Mouse (Mus musculus): ENCODE results near the gene Ptprn2. TPM values are rescaled to one million over a fixed set of nuclear protein-coding genes. Genes with fewer than 3 reads are reported as not detected.

Ptprn2 gene
- polyA plus RNA-seq, 1 experiment from 2014 or later: 0.79 TPM

DNA sequence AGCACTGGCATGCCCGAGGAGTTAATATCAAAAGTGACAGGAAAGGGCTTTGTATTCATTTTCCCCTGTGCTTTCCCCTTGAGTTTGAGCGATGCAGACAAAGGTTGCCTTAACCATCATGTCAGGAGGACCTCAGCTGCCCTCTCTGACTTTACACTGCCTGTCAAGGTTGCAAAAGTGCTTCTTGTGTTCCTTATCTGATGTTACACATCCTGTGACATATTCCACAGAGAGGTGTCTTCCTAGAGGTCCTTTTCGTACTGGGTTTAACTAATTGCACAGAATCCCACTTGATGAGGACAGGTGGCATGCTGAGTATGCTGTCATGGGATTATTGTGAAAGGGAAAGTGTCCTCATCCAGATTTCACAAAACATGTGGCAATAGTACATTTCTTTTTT is 16.4 kb upstream of the Ptprn2 start:
- no peak for ATAC-seq (replicated peaks; ENCODE audit: insufficient number of reproducible peaks, low FRiP score, low TSS enrichment, low read depth)
- Histone ChIP-seq H3K4me2 (ENCODE audit: low read depth, low read length) (no peak overlapping the region), H3K9me3 (replicated peaks; ENCODE audit: control insufficient read depth, low read length) (no peaks in the 10 kb centered on the region), H3K27me3 (ENCODE audit: control insufficient read depth, insufficient read depth, low read length) (no peaks in the 10 kb centered on the region), H3K9ac (replicated peaks; ENCODE audit: low read length) (no peak overlapping the region), H3K4me1 (ENCODE audit: control insufficient read depth, insufficient read depth, low read length) (no peaks in the 10 kb centered on the region), H3K36me3 (replicated peaks; ENCODE audit: control insufficient read depth, insufficient read depth, low read depth, low read length) (no peaks in the 10 kb centered on the region), H3K27ac (replicated peaks; ENCODE audit: low read depth, low read length) (no peak overlapping the region), H3K4me3 (ENCODE audit: low read depth, low read length) (no peak overlapping the region)
- no peak for DNase-seq (ENCODE audit: low spot score)
- WGBS: 85% methylated on average over 3 of the region's 3 CpGs

- no peaks in the 10 kb centered on the region for H3K27me3 ChIP-seq (ENCODE audit: control insufficient read depth, insufficient read depth, low read length)
- ATAC-seq (replicated peaks; ENCODE audit: insufficient number of reproducible peaks, low FRiP score, low TSS enrichment, low read depth): no peak
- no peak overlapping the region for H3K4me3 ChIP-seq (ENCODE audit: low read depth, low read length)
- no peak for DNase-seq (ENCODE audit: low spot score)
- H3K36me3 ChIP-seq (replicated peaks; ENCODE audit: control insufficient read depth, insufficient read depth, low read depth, low read length): no peaks in the 10 kb centered on the region
- H3K4me1 ChIP-seq (ENCODE audit: control insufficient read depth, insufficient read depth, low read length): no peaks in the 10 kb centered on the region
- no peak overlapping the region for H3K4me2 ChIP-seq (ENCODE audit: low read depth, low read length)
- no peaks in the 10 kb centered on the region for H3K9me3 ChIP-seq (replicated peaks; ENCODE audit: control insufficient read depth, low read length)
- 85% methylated on average over 2 of the region's 2 CpGs for WGBS
- no peak overlapping the region for H3K27ac ChIP-seq (replicated peaks; ENCODE audit: low read depth, low read length)
- no peak overlapping the region for H3K9ac ChIP-seq (replicated peaks; ENCODE audit: low read length)
Measured at GRCm38 (mm10) chr12:116473264-116473663, 12.3 kb upstream of the Ptprn2 start.

DNA sequence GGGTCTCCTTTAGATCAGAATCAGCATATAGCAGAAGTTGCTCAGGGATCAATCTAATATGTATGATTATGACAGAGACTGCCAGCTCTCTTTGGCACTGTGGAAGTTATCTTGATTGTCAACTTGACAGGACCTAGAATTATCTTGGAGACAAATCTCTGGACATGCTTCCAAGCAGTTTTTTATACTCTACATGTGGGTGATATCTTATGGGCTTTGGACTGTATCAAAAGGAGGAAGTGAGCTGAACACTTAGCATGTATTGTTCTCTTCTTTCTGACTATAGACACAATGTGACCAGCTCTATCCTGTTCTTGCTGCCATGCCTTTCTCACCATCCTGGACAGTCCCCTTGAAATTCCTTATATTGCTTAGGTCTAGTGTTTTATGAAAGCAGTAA is 11.8 kb upstream of the Ptprn2 start:
- Histone ChIP-seq H3K4me2 (ENCODE audit: low read depth, low read length) (no peak overlapping the region), H3K36me3 (replicated peaks; ENCODE audit: control insufficient read depth, insufficient read depth, low read depth, low read length) (no peaks in the 10 kb centered on the region), H3K9me3 (replicated peaks; ENCODE audit: control insufficient read depth, low read length) (no peaks in the 10 kb centered on the region), H3K9ac (replicated peaks; ENCODE audit: low read length) (no peak overlapping the region), H3K4me3 (ENCODE audit: low read depth, low read length) (no peak overlapping the region), H3K27me3 (ENCODE audit: control insufficient read depth, insufficient read depth, low read length) (no peaks in the 10 kb centered on the region), H3K27ac (replicated peaks; ENCODE audit: low read depth, low read length) (no peak overlapping the region), H3K4me1 (ENCODE audit: control insufficient read depth, insufficient read depth, low read length) (no peaks in the 10 kb centered on the region)
- ATAC-seq (replicated peaks; ENCODE audit: insufficient number of reproducible peaks, low FRiP score, low TSS enrichment, low read depth) (no peak), DNase-seq (ENCODE audit: low spot score) (no peak)

- no peaks in the 10 kb centered on the region for H3K9me3 ChIP-seq (replicated peaks; ENCODE audit: control insufficient read depth, low read length)
- H3K4me2 ChIP-seq (ENCODE audit: low read depth, low read length): no peak overlapping the region
- ATAC-seq (replicated peaks; ENCODE audit: insufficient number of reproducible peaks, low FRiP score, low TSS enrichment, low read depth) (no peak), DNase-seq (ENCODE audit: low spot score) (no peak)
- no peak overlapping the region for H3K9ac ChIP-seq (replicated peaks; ENCODE audit: low read length)
- no peak overlapping the region for H3K4me3 ChIP-seq (ENCODE audit: low read depth, low read length)
- H3K4me1 ChIP-seq (ENCODE audit: control insufficient read depth, insufficient read depth, low read length): no peaks in the 10 kb centered on the region
- H3K36me3 ChIP-seq (replicated peaks; ENCODE audit: control insufficient read depth, insufficient read depth, low read depth, low read length): no peaks in the 10 kb centered on the region
- 79% methylated on average over 3 of the region's 3 CpGs for WGBS
- no peaks in the 10 kb centered on the region for H3K27me3 ChIP-seq (ENCODE audit: control insufficient read depth, insufficient read depth, low read length)
- no peak overlapping the region for H3K27ac ChIP-seq (replicated peaks; ENCODE audit: low read depth, low read length)
Measured at GRCm38 (mm10) chr12:116474676-116475075, 10.8 kb upstream of the Ptprn2 start.

- Histone ChIP-seq H3K4me3 (ENCODE audit: low read depth, low read length) (no peak overlapping the region), H3K9ac (replicated peaks; ENCODE audit: low read length) (no peak overlapping the region), H3K27ac (replicated peaks; ENCODE audit: low read depth, low read length) (no peak overlapping the region), H3K9me3 (replicated peaks; ENCODE audit: control insufficient read depth, low read length) (no peaks in the 10 kb centered on the region), H3K36me3 (replicated peaks; ENCODE audit: control insufficient read depth, insufficient read depth, low read depth, low read length) (no peaks in the 10 kb centered on the region), H3K4me1 (ENCODE audit: control insufficient read depth, insufficient read depth, low read length) (no peaks in the 10 kb centered on the region), H3K27me3 (ENCODE audit: control insufficient read depth, insufficient read depth, low read length) (no peaks in the 10 kb centered on the region), H3K4me2 (ENCODE audit: low read depth, low read length) (no peak overlapping the region)
- no peak for DNase-seq (ENCODE audit: low spot score)
- WGBS: 54% methylated on average over 1 of the region's 1 CpGs
- no peak for ATAC-seq (replicated peaks; ENCODE audit: insufficient number of reproducible peaks, low FRiP score, low TSS enrichment, low read depth)
Measured at GRCm38 (mm10) chr12:116478771-116479170, 6.7 kb upstream of the Ptprn2 start.

DNA sequence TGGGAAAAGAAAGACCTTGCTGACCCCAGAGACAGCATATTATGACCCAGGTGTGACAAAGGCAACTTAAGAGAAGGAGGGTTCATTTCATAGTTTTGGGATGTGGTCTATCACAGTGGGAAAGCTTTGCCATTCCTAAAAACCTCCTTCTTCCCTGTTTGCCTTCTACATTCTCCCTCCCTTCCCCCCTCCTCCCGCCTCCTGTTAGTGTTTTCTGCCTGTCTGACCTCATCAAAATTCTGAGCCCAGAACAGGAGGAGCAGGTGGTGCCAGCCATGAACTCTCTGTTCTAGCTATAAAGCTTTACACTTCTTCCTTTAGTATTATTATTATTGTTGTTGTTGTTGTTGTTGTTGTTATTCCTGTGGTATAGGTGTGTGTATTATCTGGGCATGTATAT is 3.6 kb upstream of the Ptprn2 start:
- WGBS: 64% methylated on average over 1 of the region's 1 CpGs
- H3K9me3 ChIP-seq (replicated peaks; ENCODE audit: control insufficient read depth, low read length): no peaks in the 10 kb centered on the region

DNA sequence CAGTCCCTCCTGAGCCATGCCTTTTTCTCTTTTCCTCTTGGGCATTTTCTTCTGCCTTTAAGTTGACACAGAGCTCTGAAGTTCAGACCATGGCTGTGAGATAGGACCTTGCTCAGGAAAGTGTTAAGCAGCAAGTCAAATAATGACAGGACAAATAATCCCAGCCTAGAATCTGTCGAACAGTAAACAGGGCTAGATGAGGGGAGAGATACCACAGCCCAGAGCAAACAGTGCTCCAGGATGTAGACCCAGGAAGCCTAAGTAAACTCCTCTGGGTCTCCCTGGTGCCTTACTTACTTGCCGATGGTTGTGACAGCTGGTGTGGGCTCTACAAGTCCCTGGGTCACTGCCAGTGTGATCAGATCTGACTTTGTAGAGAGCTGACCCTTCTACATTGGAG is 1.9 kb upstream of the Ptprn2 start:
- Histone ChIP-seq H3K4me1 (ENCODE audit: control insufficient read depth, insufficient read depth, low read length) (no peaks in the 10 kb centered on the region; the same call in 1 of the 2 replicates), H3K4me3 (ENCODE audit: low read depth, low read length) (no peak overlapping the region), H3K4me2 (ENCODE audit: low read depth, low read length) (no peak overlapping the region), H3K9ac (replicated peaks; ENCODE audit: low read length) (no peak overlapping the region), H3K27me3 (ENCODE audit: control insufficient read depth, insufficient read depth, low read length) (peaks cover 8% of the 10 kb centered on the region; the same call in 1 of the 2 replicates), H3K9me3 (replicated peaks; ENCODE audit: control insufficient read depth, low read length) (no peaks in the 10 kb centered on the region), H3K27ac (replicated peaks; ENCODE audit: low read depth, low read length) (no peak overlapping the region), H3K36me3 (replicated peaks; ENCODE audit: control insufficient read depth, insufficient read depth, low read depth, low read length) (no peaks in the 10 kb centered on the region)
- no peak for DNase-seq (ENCODE audit: low spot score)
- ATAC-seq (replicated peaks; ENCODE audit: insufficient number of reproducible peaks, low FRiP score, low TSS enrichment, low read depth): no peak
- 51% methylated on average over 2 of the region's 2 CpGs for WGBS

More for the DNA sequence above, 3.6 kb upstream of the Ptprn2 start:
- no peak for ATAC-seq (replicated peaks; ENCODE audit: insufficient number of reproducible peaks, low FRiP score, low TSS enrichment, low read depth)
- DNase-seq (ENCODE audit: low spot score): no peak
- Histone ChIP-seq H3K4me1 (ENCODE audit: control insufficient read depth, insufficient read depth, low read length) (no peaks in the 10 kb centered on the region; the same call in 1 of the 2 replicates), H3K4me2 (ENCODE audit: low read depth, low read length) (no peak overlapping the region), H3K4me3 (ENCODE audit: low read depth, low read length) (no peak overlapping the region), H3K36me3 (replicated peaks; ENCODE audit: control insufficient read depth, insufficient read depth, low read depth, low read length) (no peaks in the 10 kb centered on the region), H3K9ac (replicated peaks; ENCODE audit: low read length) (no peak overlapping the region), H3K27me3 (ENCODE audit: control insufficient read depth, insufficient read depth, low read length) (peaks cover 8% of the 10 kb centered on the region; the same call in 1 of the 2 replicates), H3K27ac (replicated peaks; ENCODE audit: low read depth, low read length) (no peak overlapping the region)

DNA sequence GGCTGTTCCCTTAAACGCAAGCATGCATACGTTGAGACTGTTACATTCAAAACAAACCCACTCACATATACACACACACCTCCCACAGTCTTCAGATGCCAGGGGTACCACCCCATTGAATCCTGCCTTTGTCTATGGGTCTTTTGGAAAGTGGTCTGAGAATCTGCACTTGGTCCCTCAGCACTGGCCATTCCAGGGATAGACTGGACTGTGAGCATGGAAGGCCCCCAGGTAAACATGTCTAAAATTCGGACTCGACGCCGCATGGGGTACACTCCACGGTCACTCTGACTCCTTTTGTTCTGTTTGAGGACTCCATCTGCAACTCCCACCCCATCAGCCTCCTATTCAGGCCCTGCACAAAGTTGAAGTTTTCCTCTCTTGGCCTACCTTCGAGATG is 529 bp upstream of the Ptprn2 start:
- no peak overlapping the region for H3K9ac ChIP-seq (replicated peaks; ENCODE audit: low read length)
- H3K27me3 ChIP-seq (ENCODE audit: control insufficient read depth, insufficient read depth, low read length): peaks cover 8% of the 10 kb centered on the region; the same call in 1 of the 2 replicates
- no peak overlapping the region for H3K4me2 ChIP-seq (ENCODE audit: low read depth, low read length)
- 78% methylated on average over 8 of the region's 8 CpGs for WGBS
- DNase-seq (ENCODE audit: low spot score): no peak
- no peak overlapping the region for H3K4me3 ChIP-seq (ENCODE audit: low read depth, low read length)
- no peaks in the 10 kb centered on the region; the same call in 1 of the 2 replicates for H3K4me1 ChIP-seq (ENCODE audit: control insufficient read depth, insufficient read depth, low read length)
- no peaks in the 10 kb centered on the region for H3K36me3 ChIP-seq (replicated peaks; ENCODE audit: control insufficient read depth, insufficient read depth, low read depth, low read length)
- H3K27ac ChIP-seq (replicated peaks; ENCODE audit: low read depth, low read length): no peak overlapping the region
- no peaks in the 10 kb centered on the region for H3K9me3 ChIP-seq (replicated peaks; ENCODE audit: control insufficient read depth, low read length)
- no peak; the same call in 1 of the 2 replicates for ATAC-seq (replicated peaks; ENCODE audit: insufficient number of reproducible peaks, low FRiP score, low TSS enrichment, low read depth)
